Mouse (Mus musculus): ENCODE measurements at regions not wholly inside any gene's neighbourhood (a gene's known extent, or its start where the extent isn't known, plus 50 kb on each side); places are given as distances from the start of the nearest gene placed in this dataset.
A peak's percentile ranks its signal among the peaks of the same experiment; 100 is the strongest.
"Not testable (repeated sequence)": the region's sequence is repeated elsewhere in the genome, so short reads cannot be mapped to it uniquely, and the experiment has no call there.

DNA sequence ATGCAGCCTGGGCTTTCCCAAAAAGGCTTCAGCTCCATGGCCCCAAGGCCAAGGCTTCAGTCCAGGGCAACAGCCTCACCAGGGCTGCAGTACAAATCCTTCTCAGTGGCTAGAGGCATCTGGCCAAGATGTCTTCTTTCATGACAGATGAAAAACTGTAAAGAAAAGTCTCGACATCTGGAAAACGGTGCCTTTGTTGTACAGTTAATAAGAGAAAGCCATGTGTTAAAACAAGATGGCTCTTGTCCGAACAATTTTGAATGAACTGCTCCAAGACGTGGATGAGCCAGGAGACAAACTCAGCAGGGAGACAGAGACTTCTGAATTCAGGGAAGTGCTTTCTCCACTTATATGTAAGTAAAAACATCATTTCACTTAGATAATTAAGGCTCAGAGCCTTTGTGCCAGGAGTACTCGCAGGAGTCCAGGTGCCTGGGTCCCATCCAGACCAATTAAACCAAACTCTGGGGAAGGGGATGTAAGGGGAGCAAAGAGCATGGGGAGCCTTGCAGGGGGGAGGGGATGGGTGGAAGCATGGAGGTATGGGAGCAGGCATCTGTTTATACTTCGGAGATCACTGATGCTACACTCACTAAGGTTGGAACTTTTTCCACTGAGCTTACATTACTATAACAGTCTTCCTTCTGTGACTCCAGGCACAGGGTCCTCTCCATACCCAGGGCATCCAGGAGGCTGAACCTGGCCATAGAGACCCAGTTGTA lies 125.8 kb upstream of the Zfp637 start:
- Histone ChIP-seq H3K4me3 (no peak overlapping the region), H3K9ac (replicated peaks) (no peak overlapping the region), H3K4me2 (replicated peaks) (no peak overlapping the region), H3K27ac (replicated peaks) (no peak overlapping the region), H3K4me1 (no peaks in the 10 kb centered on the region), H3K9me3 (no peaks in the 10 kb centered on the region), H3K27me3 (no peaks in the 10 kb centered on the region), H3K36me3 (no peaks in the 10 kb centered on the region)
- ATAC-seq (replicated peaks), result no peak
- 79% methylated on average over 6 of the region's 6 CpGs for WGBS

DNA sequence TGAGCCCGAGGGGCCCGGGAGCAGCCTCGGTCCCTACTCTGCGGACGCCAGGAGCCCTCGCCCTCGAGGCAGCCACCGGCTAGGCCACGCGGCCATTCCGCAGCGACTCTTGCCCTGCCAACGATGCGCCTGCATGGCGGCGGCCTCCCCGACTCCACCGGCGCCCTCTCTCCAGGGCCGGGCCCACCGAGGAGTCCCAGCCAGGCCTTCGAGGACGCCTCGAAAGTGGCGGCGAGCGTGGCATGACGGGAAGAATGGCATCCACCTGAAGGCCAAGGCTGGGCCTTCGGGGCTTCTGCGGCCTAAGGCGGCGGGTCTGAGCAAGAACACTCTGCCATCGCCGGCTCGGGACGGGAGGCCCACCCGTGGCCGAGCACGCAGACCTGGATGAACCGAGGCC lies 124.6 kb upstream of the Zfp637 start:
- H3K36me3 ChIP-seq, result not testable (repeated sequence)
- WGBS, result 92% methylated on average over 9 of the region's 40 CpGs

DNA sequence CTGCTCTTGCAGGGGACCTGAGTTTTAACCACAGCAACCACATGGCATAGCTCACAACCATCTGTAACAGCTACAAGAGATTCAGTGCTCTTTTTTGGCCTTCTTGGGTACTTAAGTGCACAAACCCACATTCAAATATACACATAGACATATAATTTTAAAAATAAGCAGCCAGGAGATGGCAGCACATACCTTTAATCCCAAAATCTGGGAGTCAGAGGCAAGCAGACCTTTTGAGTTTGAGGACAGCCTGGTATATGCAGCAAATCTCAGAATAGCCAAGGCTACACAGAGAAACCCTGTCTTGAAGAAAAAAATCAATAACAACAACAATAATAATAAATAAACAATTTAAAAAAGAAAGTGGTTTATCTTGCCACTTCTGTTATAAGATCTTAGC lies 88.6 kb upstream of the Zfp637 start:
- H3K4me1 ChIP-seq; H3K4me2 ChIP-seq (replicated peaks); H3K27ac ChIP-seq (replicated peaks); H3K27me3 ChIP-seq; H3K9ac ChIP-seq (replicated peaks); ATAC-seq (replicated peaks); H3K36me3 ChIP-seq; H3K4me3 ChIP-seq; H3K9me3 ChIP-seq: not testable (repeated sequence)

More for the DNA sequence above, 124.6 kb upstream of the Zfp637 start:
- not testable (repeated sequence) for H3K27me3 ChIP-seq; H3K9me3 ChIP-seq; ATAC-seq (replicated peaks); H3K27ac ChIP-seq (replicated peaks); H3K9ac ChIP-seq (replicated peaks); H3K4me2 ChIP-seq (replicated peaks); H3K4me1 ChIP-seq; H3K4me3 ChIP-seq

DNA sequence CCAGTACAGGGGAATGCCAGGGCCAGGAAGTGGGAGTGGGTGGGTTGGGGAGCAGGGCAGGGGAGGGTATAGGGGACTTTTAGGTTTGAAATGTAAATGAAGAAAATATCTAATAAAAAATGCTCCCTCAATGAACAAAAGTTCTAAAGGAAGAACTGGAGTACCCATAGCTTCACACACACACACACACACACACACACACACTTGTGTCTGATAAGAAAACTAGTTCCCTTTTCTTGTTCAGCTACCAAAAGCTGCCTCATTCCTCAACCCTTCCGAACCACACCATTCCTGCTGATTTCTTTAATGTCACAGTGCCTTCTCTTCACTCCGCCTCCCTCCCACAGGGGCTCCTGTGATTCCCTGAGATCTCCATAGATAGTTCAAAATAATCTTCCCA lies 85.3 kb upstream of the Zfp637 start:
- H3K4me2 ChIP-seq (replicated peaks); ATAC-seq (replicated peaks); H3K4me1 ChIP-seq; H3K9ac ChIP-seq (replicated peaks); H3K4me3 ChIP-seq; H3K36me3 ChIP-seq; H3K27ac ChIP-seq (replicated peaks); H3K27me3 ChIP-seq; H3K9me3 ChIP-seq: not testable (repeated sequence)
- 100% methylated on average over 2 of the region's 2 CpGs for WGBS

DNA sequence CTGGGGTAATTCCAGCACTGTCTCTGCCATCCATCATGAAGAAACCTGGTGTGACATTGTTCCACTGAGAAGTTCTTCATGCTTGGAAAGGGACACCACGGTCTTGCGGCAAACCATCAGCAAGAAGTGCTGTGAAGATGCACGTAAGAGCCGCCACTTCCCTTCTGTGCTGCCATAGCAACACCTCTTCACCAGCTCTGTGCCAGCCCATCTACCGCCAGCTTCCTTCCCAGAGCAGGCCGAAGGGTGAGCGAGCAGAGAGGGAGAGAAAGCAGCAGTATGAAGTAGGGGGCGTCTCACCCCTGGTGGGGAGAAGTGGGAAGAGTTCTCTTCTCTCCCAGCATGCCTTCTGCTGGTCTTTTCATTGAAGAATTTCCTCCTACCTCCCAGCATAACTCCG lies 84.8 kb upstream of the Zfp637 start:
- H3K4me3 ChIP-seq, result no peak overlapping the region
- H3K27ac ChIP-seq (replicated peaks), result no peak overlapping the region
- no peak for ATAC-seq (replicated peaks)
- no peaks in the 10 kb centered on the region for H3K9me3 ChIP-seq
- 70% methylated on average over 9 of the region's 9 CpGs for WGBS
- no peak overlapping the region for H3K4me2 ChIP-seq (replicated peaks)
- no peaks in the 10 kb centered on the region for H3K27me3 ChIP-seq
- no peaks in the 10 kb centered on the region for H3K36me3 ChIP-seq
- no peak overlapping the region for H3K9ac ChIP-seq (replicated peaks)
- no peaks in the 10 kb centered on the region for H3K4me1 ChIP-seq

DNA sequence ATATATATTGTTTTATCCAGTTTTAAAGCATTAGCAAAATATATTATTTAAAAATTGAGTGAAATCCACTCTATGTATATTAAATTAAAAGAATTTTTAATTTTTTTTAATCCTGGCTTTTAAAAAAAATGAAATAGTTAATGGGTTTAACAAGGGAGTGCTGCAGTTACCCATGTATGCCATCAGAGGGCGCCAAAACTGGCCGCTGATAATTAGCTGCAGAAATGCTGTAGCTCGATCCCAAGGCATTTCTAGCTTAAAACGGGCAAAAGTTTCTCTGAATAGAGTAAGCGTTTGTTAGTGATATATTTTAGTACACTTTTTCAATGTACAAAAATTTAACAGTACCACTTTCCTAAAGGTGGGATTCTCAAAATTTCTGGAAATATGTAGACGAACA lies 82.5 kb upstream of the Zfp637 start:
- WGBS, result 16% methylated on average over 6 of the region's 6 CpGs
- not testable (repeated sequence) for H3K9me3 ChIP-seq; H3K4me2 ChIP-seq (replicated peaks); ATAC-seq (replicated peaks); H3K27ac ChIP-seq (replicated peaks); H3K36me3 ChIP-seq; H3K4me1 ChIP-seq; H3K9ac ChIP-seq (replicated peaks); H3K4me3 ChIP-seq; H3K27me3 ChIP-seq

DNA sequence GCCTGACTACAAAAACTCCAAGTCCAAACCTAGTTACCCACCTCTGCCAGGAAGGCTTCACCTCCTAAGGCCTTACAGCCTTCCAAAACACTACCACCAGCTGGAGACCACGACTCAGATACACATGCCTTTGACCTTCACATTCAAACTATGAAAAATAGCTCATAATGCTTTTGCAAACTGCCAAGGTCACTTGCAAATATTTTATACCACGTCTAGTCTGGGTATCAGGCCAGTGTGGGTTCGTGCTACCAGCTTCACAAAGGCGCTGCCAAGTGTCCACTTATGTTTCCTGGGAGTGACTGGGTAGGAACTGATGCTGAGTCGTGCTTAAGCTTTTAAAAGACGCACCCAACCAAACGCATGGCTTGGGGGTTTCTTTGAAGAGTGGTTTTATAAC lies 69.5 kb upstream of the Zfp637 start:
- no peak for ATAC-seq (replicated peaks)
- no peaks in the 10 kb centered on the region for H3K9me3 ChIP-seq
- H3K27me3 ChIP-seq, result no peaks in the 10 kb centered on the region
- H3K4me3 ChIP-seq, result no peak overlapping the region
- no peak overlapping the region for H3K27ac ChIP-seq (replicated peaks)
- 84% methylated on average over 7 of the region's 7 CpGs for WGBS
- no peaks in the 10 kb centered on the region for H3K4me1 ChIP-seq
- H3K36me3 ChIP-seq, result no peaks in the 10 kb centered on the region
- H3K9ac ChIP-seq (replicated peaks), result no peak overlapping the region
- no peak overlapping the region for H3K4me2 ChIP-seq (replicated peaks)

DNA sequence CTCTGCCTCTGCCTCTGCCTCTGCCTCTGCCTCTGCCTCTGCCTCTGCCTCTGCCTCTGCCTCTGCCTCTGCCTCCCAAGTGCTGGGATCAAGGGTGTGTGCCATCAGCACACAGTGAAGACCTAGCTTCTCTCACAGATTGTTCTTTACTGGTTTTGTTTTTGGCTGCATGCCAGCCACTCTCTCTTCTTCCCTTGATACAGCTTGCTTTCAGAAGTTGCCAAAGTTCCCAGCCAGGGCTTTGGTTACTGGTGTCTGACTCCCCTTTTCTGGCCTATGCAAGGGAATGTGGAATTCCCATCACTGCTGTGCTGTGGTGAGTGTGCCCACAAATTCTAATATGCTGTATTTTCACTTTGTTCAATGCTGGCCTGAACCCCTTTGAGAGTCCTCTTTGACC lies 68.6 kb upstream of the Zfp637 start:
- no peak overlapping the region for H3K4me3 ChIP-seq
- no peaks in the 10 kb centered on the region for H3K36me3 ChIP-seq
- no peak overlapping the region for H3K4me2 ChIP-seq (replicated peaks)
- no peak for ATAC-seq (replicated peaks)
- H3K4me1 ChIP-seq, result no peaks in the 10 kb centered on the region
- H3K27ac ChIP-seq (replicated peaks), result no peak overlapping the region
- no peaks in the 10 kb centered on the region for H3K27me3 ChIP-seq
- H3K9me3 ChIP-seq, result no peaks in the 10 kb centered on the region
- no peak overlapping the region for H3K9ac ChIP-seq (replicated peaks)

DNA sequence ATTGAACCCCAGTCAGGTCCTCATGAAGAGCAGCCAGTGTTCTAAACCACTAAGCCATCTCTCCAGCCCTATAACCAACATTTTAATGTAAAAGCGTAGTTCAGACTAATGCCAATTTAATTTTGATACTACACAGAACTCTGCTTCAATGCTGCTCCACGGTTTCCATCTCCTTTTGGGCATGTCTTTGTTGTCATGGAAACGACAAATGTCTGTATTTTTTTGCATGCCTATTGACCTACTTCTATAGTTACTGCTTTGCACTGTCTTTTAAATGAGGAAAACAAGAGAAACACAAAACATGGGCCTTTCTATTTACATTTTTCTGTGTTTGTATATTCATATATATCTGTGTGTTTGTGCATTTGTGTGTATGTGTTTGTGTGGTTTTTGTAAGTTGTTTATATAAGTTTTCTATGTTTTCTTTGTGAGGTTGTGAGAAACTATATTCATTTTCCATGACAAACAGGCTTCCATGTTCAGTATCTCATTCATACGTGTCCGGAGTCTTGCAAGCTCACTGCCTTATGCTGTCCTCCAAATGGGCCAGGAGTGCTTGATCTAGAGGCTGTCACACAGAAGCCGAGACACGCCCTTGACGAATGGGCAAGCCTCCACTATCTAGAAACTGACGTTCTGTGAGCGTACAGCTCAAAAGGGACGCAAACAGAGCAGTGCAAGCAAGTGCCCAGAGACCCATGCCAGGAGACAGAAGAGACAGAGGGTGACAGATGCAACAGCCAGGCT lies 65.5 kb upstream of the Zfp637 start:
- no peak overlapping the region for H3K4me2 ChIP-seq (replicated peaks)
- no peaks in the 10 kb centered on the region for H3K9me3 ChIP-seq

DNA sequence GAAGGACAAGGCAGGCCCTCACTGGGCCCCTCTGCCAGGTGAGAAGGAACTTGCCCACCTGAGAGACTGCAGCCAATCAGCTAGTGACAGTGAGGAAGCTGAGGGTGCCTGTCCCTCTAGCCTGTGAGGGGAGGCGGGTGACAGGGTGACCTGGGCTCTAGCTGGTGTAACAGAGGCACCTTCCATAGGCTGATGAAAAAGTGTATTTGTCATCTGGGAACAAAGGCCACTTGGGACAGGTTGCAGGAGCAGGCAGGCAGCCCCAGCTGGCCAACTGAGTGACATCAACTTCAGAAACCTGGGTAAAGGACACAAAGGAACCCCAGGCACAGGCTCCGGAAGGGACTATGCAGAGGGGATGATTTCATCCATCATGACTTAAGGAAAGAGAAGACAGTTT lies 63.0 kb upstream of the Zfp637 start:
- H3K4me1 ChIP-seq, result no peaks in the 10 kb centered on the region
- no peaks in the 10 kb centered on the region for H3K27me3 ChIP-seq
- H3K9me3 ChIP-seq, result no peaks in the 10 kb centered on the region
- no peak overlapping the region for H3K9ac ChIP-seq (replicated peaks)
- no peak overlapping the region for H3K4me2 ChIP-seq (replicated peaks)
- H3K27ac ChIP-seq (replicated peaks), result no peak overlapping the region
- no peak for ATAC-seq (replicated peaks)
- WGBS, result 77% methylated on average over 2 of the region's 2 CpGs
- H3K36me3 ChIP-seq, result no peaks in the 10 kb centered on the region
- no peak overlapping the region for H3K4me3 ChIP-seq

More for the DNA sequence above, 65.5 kb upstream of the Zfp637 start:
- no peaks in the 10 kb centered on the region for H3K4me1 ChIP-seq
- H3K36me3 ChIP-seq, result no peaks in the 10 kb centered on the region
- 76% methylated on average over 11 of the region's 11 CpGs for WGBS
- H3K4me3 ChIP-seq, result no peak overlapping the region
- 0 out of 2 replicates have a peak overlapping the region, but pooled peaks have one; percentile 14 for H3K27ac ChIP-seq (replicated peaks)
- ATAC-seq (replicated peaks), result no peak
- H3K9ac ChIP-seq (replicated peaks), result no peak overlapping the region
- H3K27me3 ChIP-seq, result no peaks in the 10 kb centered on the region

DNA sequence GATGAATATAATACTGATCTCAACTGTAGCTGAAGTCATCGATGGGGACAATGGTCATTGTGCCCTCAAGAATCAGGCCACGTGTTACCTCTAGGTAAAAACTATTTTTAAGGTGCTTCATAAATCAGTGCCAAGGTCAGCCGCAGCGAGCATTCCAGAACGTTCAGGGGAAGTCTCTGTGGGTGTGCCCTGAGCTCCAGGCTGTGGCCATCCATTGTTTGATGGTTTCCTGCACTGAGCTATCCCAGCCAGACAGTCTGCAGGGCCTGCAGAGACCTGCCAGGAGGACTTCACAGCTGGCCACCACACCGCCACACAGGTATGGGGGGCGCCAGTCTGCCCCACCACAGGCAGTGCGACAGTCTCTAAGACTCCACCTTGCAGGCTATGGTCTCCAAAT lies 62.5 kb upstream of the Zfp637 start:
- no peak for ATAC-seq (replicated peaks)
- Histone ChIP-seq H3K4me2 (replicated peaks) (no peak overlapping the region), H3K4me1 (no peaks in the 10 kb centered on the region), H3K27ac (replicated peaks) (no peak overlapping the region), H3K9me3 (no peaks in the 10 kb centered on the region), H3K9ac (replicated peaks) (no peak overlapping the region), H3K4me3 (no peak overlapping the region), H3K27me3 (no peaks in the 10 kb centered on the region), H3K36me3 (no peaks in the 10 kb centered on the region)
- 86% methylated on average over 8 of the region's 8 CpGs for WGBS

DNA sequence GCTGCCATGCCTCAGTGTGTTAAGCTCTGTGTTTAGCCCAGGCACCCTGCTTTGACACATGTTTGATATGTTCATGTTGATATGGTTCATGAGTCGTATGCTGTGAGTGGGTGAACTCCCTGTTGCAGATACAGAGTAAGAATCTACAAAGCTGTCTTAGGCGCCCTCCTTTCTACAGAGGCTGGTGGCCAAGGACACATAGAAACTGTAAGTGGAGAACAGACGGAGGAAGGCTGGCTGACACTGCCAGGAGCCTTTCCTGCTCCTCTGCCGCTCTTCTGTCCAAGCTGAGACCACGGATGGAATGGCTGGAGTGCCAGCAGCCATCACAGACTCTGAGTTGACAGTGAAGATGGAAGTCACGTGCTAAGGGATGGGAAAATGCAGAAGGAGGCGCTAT lies 62.0 kb upstream of the Zfp637 start:
- no peak overlapping the region for H3K4me2 ChIP-seq (replicated peaks)
- no peak overlapping the region for H3K4me3 ChIP-seq
- no peaks in the 10 kb centered on the region for H3K27me3 ChIP-seq
- H3K36me3 ChIP-seq, result no peaks in the 10 kb centered on the region
- H3K9ac ChIP-seq (replicated peaks), result no peak overlapping the region
- H3K27ac ChIP-seq (replicated peaks), result no peak overlapping the region
- no peaks in the 10 kb centered on the region for H3K4me1 ChIP-seq
- WGBS, result 89% methylated on average over 7 of the region's 7 CpGs
- no peak for ATAC-seq (replicated peaks)
- H3K9me3 ChIP-seq, result no peaks in the 10 kb centered on the region

Data from forebrain, embryonic 15.5 days (tissue).